Mouse (Mus musculus) embryo, embryonic 10 days (tissue): Measurements from ENCODE around the gene Wwtr1.

Experiments used
- DNase-seq: peaks from one replicate; pipeline ENCODE4 v3.0.0-alpha.2; 2015; ENCODE audit warnings: low spot score

Gene Wwtr1

DNA sequence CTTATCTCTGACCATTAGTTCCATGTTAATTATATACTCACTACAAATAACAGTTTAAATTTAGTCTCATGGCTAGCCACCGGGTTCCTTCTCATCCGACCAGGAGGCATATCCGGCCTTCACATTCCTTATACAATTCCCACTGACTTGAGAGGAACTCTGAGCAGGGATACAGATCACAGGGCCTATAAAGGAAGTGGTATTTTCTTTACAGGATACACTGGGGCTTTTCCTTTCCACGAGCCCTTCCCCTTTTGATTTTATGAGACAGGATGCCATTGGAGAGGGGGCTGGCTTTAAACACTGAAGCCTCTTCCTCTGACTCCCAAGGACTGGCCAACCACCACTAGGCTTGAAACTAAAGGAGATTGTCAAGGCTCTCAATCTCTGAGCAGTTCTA is 59.6 kb downstream of the Wwtr1 start:
- DNase-seq, result no peak

DNA sequence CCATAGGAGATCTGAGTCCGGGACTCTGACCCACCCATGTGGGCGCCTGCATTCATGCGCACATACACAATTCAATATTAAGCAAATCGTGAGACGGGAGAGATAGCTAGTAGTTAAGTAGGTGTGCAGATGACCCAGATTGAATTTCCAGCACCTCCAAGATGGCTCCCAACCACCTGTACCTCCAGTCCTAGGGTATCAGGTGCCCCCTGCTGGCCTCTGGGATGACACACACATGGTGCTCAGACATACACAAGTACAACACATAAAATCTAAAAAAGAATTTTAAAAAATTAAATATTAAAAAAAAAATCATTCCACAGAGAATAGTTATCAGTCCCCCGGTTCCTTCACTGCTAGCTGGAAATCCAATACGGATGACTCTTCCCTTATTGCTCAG is 60.7 kb downstream of the Wwtr1 start:
- DNase-seq, result no peak

- DNase-seq, result no peak
Observed at GRCm38 (mm10) chr3:57511816-57512586, 63.7 kb downstream of the Wwtr1 start.

- no peak for DNase-seq
Observed at GRCm38 (mm10) chr3:57509945-57510675, 65.6 kb downstream of the Wwtr1 start.

- DNase-seq, result no peak
Observed at GRCm38 (mm10) chr3:57505991-57506390, 69.7 kb downstream of the Wwtr1 start.

- no peak for DNase-seq
Observed at GRCm38 (mm10) chr3:57504756-57505155, 71.0 kb downstream of the Wwtr1 start.

DNA sequence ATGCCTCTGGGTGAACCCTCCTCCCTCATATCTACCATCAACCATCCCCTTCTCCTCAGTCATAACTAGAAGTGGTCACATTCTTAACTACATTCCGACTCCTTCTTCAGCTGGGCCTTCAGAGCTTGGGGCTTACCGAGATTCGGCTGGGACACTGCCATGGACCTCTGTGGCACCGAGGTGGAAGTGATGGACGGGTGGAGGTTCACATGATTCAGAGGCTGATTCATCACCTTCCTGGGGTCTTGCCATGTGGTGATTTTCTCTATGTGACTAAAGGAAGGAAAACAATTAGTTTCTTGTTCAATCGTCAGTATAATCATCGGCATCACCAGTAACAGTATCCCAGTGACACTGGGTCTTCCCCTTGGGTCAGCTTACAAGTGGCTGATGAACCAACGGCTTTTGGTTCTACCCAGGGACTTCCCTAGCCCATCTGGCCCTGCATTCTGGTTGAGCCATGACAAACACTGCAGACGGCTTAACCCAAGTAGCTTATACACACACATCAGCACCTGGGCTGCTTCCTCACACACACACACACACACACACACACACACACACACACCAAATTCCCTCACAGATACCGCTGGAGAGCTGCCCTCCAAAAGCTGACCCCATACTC is 74.0 kb downstream of the Wwtr1 start:
- no peak for DNase-seq

- DNase-seq, result no peak
Observed at GRCm38 (mm10) chr3:57500846-57501245, 74.9 kb downstream of the Wwtr1 start.

GRCm38 (mm10) chr3:57497791-57498190 is 77.9 kb downstream of the Wwtr1 start:
- DNase-seq, result no peak

GRCm38 (mm10) chr3:57496428-57496827 is 79.3 kb downstream of the Wwtr1 start:
- no peak for DNase-seq

- peak; percentile 82 for DNase-seq
Observed at GRCm38 (mm10) chr3:57487455-57488153, 88.1 kb downstream of the Wwtr1 start.

DNA sequence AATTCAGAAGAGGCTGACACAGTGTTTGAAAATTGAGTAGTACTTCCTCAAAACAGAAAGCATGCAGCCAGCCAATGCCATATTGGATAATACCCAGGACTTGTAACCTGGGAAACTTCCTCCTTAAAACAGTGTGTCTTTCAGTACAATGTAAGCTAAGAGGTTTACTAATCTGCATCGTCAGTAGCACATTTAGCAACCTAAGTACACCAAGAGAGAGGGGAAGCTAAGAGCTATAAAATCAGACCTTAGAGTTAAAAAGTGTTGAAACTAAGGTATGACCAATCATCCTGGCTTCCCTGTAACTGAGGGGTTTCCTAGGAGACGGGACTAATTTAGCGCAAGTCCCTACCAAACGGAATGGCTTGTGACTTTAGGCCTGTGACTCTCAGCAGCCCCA is 89.6 kb downstream of the Wwtr1 start:
- no peak for DNase-seq

DNA sequence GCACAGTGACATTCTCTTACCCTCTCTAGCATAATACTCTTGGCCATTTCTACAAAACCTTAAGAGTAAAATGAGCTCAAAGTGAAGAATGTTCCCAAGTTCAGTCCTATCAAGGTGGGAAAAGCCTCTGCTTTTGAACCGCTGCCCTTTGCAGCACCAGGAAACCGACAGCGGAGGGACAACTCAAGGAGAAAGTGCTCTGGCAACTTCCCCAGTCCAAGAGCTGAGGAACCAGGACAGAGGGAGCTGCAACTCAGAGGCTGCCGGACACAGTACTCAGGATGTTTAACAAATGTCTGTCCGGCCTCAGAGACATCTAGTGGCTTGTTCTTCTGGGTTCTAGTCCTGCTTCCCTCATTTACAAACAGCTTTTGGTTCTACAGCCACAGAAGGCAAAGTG is 93.7 kb downstream of the Wwtr1 start:
- no peak for DNase-seq

DNA sequence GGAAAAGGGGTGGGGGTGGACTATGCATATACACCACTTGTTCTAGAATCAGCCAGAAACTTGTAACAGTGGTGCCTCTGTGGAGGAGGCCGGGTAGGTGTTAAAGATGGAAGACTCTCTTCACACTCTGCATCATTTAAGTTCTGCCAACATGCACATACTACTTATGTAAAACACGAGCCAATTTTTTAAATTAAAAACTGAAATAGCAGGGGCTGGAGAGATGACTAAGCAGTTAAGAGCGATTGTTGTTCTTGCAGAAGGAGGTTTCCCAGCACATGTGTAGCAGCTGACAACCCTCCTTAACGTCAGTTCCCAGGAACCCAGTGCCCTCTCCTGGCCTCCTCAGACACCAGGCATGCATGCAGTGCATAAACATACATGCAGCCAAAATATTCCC is 95.1 kb downstream of the Wwtr1 start:
- DNase-seq, result no peak

- no peak for DNase-seq
Observed at GRCm38 (mm10) chr3:57474421-57474820, 101.3 kb downstream of the Wwtr1 start.

GRCm38 (mm10) chr3:57472407-57472806 is 103.3 kb downstream of the Wwtr1 start:
- peak; percentile 89 for DNase-seq

- peak; percentile 60 for DNase-seq
Observed at GRCm38 (mm10) chr3:57470981-57471601, 104.6 kb downstream of the Wwtr1 start.

GRCm38 (mm10) chr3:57470326-57470725 is 105.4 kb downstream of the Wwtr1 start:
- DNase-seq, result peak; percentile 79

GRCm38 (mm10) chr3:57469325-57469724 is 106.4 kb downstream of the Wwtr1 start:
- no peak for DNase-seq

DNA sequence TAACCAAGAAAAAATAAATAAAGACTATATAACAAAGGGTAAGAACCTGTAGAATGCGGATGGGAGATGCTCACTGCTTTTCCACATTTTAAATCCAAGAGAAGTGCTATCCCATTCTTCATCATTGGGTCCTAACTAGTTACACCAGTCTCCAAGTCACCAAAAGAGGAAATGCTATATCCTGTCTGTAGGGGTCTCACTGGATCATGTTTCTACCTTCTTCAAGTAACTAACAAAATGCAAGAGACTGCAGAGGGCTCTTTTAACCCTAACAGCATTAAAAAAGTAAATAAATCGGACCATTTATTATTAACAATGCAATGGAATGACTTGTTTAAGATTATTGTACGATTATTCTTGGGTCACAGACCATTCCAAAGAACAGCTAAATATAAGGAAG is 109.4 kb downstream of the Wwtr1 start:
- DNase-seq, result peak; percentile 24

DNA sequence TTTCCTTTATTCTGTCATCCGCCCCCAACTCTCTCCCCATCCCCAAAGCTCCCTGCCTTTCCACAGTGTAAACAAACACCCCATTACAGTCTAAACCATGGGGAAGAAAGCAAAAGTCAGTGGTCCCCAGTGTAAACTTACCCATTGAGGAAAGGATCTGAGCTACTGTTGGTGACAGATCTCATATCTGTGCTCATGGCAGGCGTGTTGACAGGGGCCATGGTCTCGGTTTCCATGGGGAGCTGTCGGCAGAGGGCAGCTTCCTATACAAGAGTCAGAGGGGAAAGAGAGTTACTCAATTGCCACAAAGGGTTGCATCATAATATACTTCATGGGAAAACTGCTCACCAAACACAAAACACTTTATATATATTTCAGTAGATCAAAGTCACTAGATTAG is 112.4 kb downstream of the Wwtr1 start:
- no peak for DNase-seq

GRCm38 (mm10) chr3:57458652-57459051 is 117.1 kb downstream of the Wwtr1 start:
- DNase-seq, result peak; percentile 62
